Mouse (Mus musculus) embryonic fibroblast, embryonic 13.5 days (primary cell): ENCODE measurements at regions not wholly inside any gene's neighbourhood (a gene's known extent, or its start where the extent isn't known, plus 50 kb on each side); places are given as distances from the start of the nearest gene placed in this dataset.

Source experiments
- H3K27ac ChIP-seq: 2 replicates; pipeline ENCODE4 v1.5.1; 2012; ENCODE audit warnings: low read length, control low read depth, inconsistent platforms; ENCODE audit not compliant: insufficient read depth
- H3K4me1 ChIP-seq: 2 replicates; pipeline ENCODE4 v1.6.1; 2011; ENCODE audit warnings: low read length; ENCODE audit not compliant: control insufficient read depth, insufficient read depth
- H3K4me3 ChIP-seq: 2 replicates; pipeline ENCODE4 v1.5.1; 2011; ENCODE audit warnings: mild to moderate bottlenecking, control low read depth, low read length; ENCODE audit not compliant: insufficient read depth
- CTCF ChIP-seq: IDR thresholded peaks from 2 replicates; pipeline ENCODE4 v1.5.1; 2011; ENCODE audit warnings: mild to moderate bottlenecking, control low read depth, low read length, moderate library complexity, borderline replicate concordance; ENCODE audit not compliant: insufficient read depth
- POLR2A ChIP-seq: IDR thresholded peaks from 2 replicates; pipeline ENCODE4 v1.6.1; 2011; ENCODE audit warnings: low read depth, mild to moderate bottlenecking, control low read depth, low read length, moderate library complexity

DNA sequence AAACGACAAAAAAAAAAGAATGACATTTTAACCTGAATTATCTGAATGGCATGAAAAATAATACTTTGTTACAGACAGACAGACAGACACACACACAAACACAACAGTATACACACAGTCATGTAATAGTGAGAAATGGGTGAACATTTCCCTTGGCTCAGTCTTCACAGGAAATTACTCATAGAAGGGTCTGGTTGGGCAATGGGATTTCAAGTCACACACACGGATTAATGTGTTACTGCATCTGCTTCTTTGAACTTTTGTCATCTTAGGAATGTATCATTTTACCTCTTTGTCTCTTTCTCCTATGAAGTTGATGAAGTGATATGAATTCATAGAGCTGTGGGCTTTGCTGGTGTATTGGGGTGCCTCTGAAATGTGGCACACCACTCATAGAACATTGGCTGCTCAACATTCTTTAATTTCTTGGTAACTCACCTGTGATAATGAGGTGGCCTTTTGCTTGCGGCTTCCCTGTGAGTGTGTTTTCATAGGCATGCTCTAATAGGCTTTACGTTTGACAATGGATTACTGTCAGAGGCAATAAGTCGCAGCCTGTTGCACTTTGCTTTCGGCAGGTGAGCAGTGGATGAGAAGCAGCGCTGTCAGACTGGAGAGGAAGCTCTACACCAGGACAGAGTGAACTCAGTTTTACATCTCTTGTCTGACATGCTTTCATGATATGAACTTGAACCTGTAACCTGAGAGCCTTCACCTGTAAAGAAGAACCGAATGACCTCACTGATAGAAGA lies 158.0 kb upstream of the Flrt2 start:
- TF ChIP-seq CTCF, result no peak
- no peak for TF ChIP-seq POLR2A
- no peak overlapping the region for H3K27ac ChIP-seq
- no peaks in the 10 kb centered on the region for H3K4me1 ChIP-seq
- H3K4me3 ChIP-seq, result no peak overlapping the region

DNA sequence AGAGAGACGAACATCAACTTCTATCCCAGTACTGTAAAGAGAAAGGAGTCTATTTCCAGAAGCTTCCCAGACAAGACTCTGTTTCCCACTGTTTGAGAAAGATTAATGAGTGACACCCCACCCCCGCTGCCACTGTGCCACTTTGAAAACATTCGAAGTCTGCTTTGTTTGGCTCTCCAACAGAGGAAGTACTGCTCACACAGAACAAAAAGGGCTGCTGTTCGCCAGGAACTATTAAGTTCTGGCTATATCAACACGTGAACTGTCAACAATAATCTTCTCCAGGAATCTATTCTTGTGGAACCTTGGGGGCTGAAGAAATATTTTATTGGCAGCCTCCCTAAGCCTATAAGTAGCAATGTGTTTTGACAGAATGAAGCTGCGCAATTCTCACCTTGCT lies 144.7 kb upstream of the Flrt2 start:
- Histone ChIP-seq H3K27ac (no peak overlapping the region), H3K4me1 (peaks cover 3% of the 10 kb centered on the region; the same call in 1 of the 2 replicates), H3K4me3 (no peak overlapping the region)
- TF ChIP-seq POLR2A (no peak), CTCF (no peak)

DNA sequence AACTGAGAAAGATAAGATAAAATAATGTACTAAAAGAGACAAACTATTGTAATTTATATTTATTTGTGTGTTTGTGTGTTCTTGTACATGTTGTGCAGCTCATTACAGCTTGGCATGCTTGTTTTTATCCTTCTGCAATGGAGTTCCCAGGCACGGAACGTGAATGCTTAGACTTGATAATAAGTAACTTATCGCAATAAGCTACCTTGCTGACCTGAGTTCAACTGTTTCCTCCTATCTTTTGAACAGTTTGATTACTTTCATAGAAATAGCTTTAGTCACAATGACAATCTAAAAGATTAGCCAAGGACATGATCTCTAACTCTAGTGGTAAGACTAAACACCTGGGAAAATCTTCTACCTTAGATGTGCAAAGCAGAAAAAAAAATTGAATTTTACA lies 138.9 kb upstream of the Flrt2 start:
- TF ChIP-seq POLR2A, result no peak
- TF ChIP-seq CTCF, result no peak
- Histone ChIP-seq H3K4me3 (no peak overlapping the region), H3K27ac (no peak overlapping the region), H3K4me1 (no peaks in the 10 kb centered on the region)

DNA sequence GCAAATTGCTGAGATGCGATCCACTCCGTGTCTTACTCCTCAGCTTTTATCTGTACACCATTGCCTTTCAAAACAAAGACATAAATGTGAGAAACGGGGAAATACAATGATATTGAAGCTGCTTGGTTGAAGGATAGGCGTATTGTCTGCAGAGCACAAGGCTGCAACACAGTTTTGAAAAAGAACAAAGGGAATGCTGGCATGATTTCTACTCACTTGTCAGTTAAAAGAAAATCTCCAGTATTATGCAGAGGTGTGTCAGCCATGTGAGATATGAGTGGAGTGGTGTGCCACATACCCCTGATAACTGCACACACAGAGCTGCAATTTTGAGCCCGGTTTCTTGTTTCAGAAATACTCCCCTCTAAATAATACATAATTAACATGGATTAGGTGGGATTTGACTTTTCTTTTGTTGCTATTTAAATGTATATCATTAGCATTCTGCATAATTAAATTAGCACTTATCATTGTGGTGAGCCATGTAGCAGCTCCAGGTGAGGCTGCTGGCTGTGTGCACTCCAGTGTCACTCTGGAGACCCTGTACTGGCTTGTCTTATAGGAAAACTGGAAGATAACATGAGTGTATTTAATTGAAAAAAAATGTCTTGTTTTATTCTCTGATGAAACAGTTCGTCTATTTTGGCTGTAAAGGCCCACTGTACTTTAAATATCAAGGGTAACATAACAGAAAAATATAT lies 133.2 kb upstream of the Flrt2 start:
- no peak overlapping the region for H3K4me3 ChIP-seq
- TF ChIP-seq POLR2A (no peak), CTCF (no peak)
- peaks cover 5% of the 10 kb centered on the region for H3K4me1 ChIP-seq
- H3K27ac ChIP-seq, result no peak overlapping the region

DNA sequence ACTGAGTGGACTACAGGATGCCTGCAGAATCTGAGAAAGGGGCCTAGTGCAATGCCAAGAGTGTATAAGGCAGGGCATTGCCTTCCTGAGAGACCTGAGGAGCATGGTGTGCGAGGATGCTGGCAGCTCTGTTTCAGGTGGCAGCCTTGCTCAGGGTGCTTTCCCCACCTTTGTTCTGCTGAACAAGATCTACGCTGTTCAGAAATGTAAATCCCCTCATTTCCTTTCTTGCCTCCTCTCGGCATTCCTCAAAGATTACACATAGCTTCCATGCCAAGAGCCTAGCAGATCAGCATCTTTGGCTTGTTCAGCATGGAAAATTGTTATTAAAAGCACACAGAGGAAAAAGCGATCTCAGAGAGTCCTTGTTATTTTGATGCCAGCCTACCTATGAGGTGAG lies 128.6 kb upstream of the Flrt2 start:
- H3K27ac ChIP-seq, result no peak overlapping the region
- peaks cover 5% of the 10 kb centered on the region for H3K4me1 ChIP-seq
- TF ChIP-seq CTCF (no peak), POLR2A (no peak)
- H3K4me3 ChIP-seq, result no peak overlapping the region

DNA sequence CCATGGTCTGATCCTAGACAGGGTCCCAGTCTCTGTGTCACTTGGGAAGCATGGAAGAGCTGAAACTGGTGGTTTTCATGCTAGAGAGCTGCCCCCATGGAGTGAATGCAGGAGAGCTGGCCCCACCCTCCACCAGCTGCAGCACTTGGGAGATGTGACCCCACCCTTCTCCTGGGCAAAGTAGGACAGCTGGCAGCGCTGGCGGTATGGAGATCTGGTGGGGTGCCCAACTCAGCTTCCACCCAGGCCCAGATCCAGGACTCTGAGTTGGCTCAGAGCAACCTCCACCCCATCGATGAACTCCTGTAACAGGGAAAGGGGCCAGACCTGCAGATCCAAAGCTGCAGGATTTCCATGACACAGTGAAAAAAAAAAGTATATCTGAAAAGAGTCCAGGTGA lies 115.3 kb upstream of the Flrt2 start:
- TF ChIP-seq CTCF, result no peak
- TF ChIP-seq POLR2A, result no peak
- H3K4me1 ChIP-seq, result no peaks in the 10 kb centered on the region
- no peak overlapping the region for H3K27ac ChIP-seq
- H3K4me3 ChIP-seq, result no peak overlapping the region

DNA sequence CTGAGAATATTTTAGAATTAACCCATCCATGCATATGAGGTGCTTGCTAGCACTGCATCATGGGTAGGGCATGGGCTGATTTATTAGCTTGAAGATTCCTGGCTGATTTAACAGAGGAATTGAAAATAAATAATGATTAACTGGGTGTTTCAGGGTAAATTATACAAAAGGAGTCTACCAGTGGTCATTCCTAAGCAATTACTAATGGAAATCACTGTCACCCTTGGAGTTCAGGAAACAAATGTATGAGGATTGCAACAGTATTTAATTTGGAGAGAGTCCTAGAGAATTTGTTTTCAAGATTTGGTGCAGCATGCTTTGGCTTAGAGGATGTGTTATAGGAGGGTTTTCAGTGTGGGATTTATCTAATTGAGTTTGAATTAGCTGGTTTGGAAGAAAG lies 103.0 kb upstream of the Flrt2 start:
- no peaks in the 10 kb centered on the region for H3K4me1 ChIP-seq

DNA sequence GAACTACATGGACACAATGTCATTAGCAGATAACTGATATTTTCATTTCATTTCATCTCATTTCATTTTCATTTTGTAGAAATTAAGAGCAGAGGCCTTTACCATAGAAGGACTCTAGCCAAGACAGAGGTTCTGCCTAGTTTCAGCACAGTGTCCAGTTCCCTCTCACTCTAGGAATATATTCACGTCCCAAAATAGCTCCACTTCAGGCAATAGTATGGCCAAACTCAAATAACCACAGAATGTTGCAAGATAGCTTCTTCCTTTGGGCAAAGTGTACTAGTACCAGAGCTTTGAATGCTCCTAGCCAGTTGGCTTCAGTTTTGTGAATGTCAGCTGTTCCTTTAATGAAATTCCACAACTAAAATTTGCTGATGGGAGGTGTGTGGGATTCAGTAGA lies 72.7 kb upstream of the Flrt2 start:
- TF ChIP-seq CTCF (no peak), POLR2A (no peak)
- Histone ChIP-seq H3K4me1 (no peaks in the 10 kb centered on the region), H3K27ac (no peak overlapping the region), H3K4me3 (no peak overlapping the region)

More for the DNA sequence above, 103.0 kb upstream of the Flrt2 start:
- no peak overlapping the region for H3K27ac ChIP-seq
- no peak for TF ChIP-seq CTCF
- no peak overlapping the region for H3K4me3 ChIP-seq

DNA sequence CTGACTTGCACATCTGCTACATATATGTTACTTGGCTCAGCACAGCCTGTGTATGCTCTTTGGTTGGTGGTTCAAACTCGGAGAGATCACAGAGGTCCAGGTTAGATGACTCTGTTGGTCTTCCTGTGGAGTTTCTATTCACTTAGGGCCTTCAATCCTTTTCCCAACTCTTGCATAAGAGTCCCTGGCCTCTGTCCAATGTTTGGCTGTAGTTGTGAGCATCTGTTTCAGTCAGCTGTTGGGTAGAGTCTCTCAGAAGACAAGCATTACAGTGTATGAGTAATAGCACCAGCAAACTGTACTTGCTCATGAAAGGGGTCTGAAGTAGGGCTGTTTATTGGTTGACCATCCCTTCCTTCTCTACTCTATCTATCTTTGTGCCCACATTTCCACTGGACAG lies 61.0 kb upstream of the Flrt2 start:
- TF ChIP-seq CTCF, result no peak
- no peak for TF ChIP-seq POLR2A
- H3K27ac ChIP-seq, result no peak overlapping the region
- H3K4me3 ChIP-seq, result no peak overlapping the region
- H3K4me1 ChIP-seq, result peaks cover 4% of the 10 kb centered on the region; the same call in 1 of the 2 replicates

DNA sequence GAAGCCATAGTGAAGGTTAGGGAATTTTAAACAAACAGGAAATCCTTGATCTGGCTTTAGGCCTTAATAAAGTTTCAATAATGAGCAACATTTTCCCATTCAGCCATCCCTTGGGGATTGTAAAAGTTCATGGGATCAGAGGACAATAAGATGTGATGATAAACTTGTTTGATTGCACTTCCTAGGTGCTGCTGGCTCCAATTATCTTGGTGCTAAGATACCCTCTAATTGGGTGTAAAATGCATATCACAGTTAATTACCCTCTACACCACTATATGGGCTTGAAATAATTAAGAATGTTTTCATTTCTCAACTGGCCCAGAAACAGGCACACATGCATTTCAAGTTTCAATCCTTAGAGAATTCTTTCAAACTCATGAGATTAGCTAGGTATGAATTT lies 55.4 kb upstream of the Flrt2 start:
- no peak overlapping the region for H3K4me3 ChIP-seq
- H3K27ac ChIP-seq, result no peak overlapping the region
- TF ChIP-seq CTCF (no peak), POLR2A (no peak)
- H3K4me1 ChIP-seq, result peaks cover 2% of the 10 kb centered on the region; the same call in 1 of the 2 replicates
